Mouse (Mus musculus): ENCODE measurements around the gene Cbr3.

DNA sequence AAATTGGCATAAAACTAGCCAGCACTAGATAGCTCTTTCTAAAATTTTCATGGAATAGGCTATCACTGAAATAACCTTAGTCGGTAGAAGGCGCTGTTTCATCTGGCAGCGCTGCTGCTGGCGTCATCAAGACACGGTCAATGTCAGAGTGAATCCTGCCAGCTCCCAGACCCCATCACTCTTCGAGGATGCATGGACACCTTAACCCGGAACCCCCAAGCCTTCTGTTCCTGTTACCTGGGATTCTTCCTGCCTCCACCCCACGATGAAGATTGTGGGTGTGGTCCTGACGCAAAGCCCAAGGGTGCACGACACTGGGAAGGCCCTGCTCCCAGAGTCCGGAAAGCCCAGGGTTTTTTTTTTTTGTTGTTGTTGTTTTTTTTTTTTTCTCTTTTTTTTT, 27.9 kb downstream of the Cbr3 start:
- peak; percentile 88 for TF ChIP-seq CTCF (IDR thresholded peaks at IDR 0.05; ENCODE audit: low read depth)
- no peak for TF ChIP-seq EP300 (optimal IDR thresholded peaks at IDR 0.05)

Measured in stomach, postnatal 0 days (tissue).